Mouse (Mus musculus) megakaryocyte-erythroid progenitor cell, adult 5-6 weeks (primary cell): ENCODE measurements around the gene Piezo1. TPM values are rescaled to one million over a fixed set of nuclear protein-coding genes. Genes with fewer than 3 reads are reported as not detected.
A peak's percentile ranks its signal among the peaks of the same experiment; 100 is the strongest.

ENCODE experiments used
- ATAC-seq: replicated peaks from 2 replicates; pipeline ENCODE4 v1.8.0; 2016; ENCODE audit warnings: mild to moderate bottlenecking, inconsistent platforms; ENCODE audit not compliant: severe bottlenecking, poor library complexity, low FRiP score, low TSS enrichment
- total RNA-seq, 2 experiments: library from RNA; stranded (forward) in 1 of 2; stranded (reverse) in 1 of 2; fragments of 200-1000, 215-1000 nt in 1 of 2; fragments of >200 nt in 1 of 2; fragmentation: Nextera tagmentation in 1 of 2; gene quantifications; 2 replicates each; pipeline ENCODE4 v1.2.3; 2014 to 2017

Gene Piezo1
- total RNA-seq, 2 experiments from 2014 or later = 31.5 to 84.0 TPM

DNA sequence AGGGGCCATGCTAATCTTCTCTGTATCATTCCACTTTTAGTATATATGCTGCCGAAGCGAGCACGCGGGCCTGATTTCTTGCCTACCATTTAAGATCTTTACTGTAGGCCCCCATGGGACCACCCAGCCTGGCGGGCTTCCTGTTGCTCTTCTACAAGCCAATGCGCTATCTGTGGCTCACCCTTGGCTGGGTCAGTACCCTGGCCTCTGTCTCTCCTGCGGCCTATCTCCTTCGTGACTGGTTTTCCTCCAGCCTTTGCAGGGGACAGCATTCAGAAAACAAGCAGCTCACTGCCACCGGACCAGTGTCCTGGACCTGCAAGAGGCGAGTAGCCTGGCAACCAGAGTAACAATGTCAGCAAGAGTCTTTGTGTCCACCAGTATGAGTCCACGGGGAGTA, 30.5 kb downstream of the Piezo1 start:
- ATAC-seq = no peak

DNA sequence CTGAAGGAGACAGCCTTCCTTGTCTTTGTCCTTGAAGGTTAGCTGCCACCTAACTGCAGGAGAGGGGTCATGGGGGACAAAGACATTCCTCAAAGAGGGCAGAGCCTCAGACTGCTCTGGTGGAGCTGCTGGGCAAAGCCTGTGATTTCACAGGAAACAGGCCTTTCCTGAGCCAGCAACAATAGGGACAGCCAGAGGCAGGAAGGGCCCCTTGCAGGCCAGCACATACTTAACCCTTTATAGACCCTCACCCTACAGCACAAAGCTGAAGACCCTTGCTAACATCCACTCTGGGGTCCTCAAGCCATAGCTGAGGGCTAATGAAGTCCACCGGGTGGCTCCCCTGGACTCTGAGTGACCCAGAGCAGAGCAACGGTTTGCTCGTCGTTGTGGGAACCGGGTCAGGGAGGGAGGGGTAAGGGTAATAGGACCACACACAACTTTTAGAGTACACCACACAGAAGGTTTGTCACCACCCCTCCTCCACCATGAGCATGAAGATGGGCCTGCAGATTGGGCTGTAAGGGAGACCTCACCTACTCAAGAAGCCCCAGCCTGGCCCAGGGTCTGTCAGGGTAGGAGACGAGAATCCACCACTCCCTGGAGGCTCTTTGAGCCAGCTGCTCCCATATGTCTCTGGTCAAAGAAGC, 33.5 kb downstream of the Piezo1 start:
- no peak for ATAC-seq

DNA sequence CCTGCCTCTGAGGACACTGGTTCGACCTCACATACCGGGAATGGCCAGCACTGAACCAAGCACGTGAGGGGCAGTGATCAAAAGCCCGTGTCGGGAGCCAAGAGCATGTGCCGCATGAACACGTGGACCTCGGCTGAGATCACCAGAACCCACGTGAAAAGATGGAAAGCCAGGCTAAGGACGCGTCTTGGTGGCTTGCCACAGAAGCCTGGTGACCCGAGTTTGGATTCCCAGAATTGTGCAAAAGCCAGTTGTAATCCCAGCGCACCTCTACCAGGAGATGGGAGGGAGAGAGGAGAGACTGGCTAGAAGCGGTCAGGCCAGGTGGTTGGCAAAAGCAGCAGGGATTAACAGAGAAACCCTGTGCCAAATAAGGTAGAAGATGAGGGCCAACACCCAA, 35.4 kb downstream of the Piezo1 start:
- no peak for ATAC-seq

- no peak for ATAC-seq
These were observed 38.7 kb downstream of the Piezo1 start for GRCm38 (mm10) chr8:122512392-122512791.

DNA sequence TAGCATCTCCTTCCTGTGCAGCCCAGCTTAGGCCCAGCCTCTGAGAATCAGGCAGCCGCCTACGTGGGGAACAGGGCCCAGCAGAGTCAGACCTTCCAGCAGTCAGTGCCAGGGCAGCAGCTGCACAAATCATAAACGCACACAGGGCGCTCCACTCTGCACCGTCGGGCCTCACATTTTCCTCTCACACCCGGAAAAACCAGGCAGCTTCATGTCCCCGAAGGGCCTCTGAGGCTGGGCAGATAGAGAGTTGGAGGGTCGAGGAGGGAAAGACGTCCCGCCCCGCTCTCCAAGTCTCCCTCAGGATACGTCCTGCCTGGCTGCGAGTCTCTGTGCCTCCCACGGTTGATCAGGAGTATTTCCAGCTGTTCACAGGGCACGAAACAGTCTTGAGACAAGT, 39.6 kb downstream of the Piezo1 start:
- ATAC-seq = no peak

GRCm38 (mm10) chr8:122500856-122501255, 50.3 kb downstream of the Piezo1 start:
- peak; percentile 64 for ATAC-seq

GRCm38 (mm10) chr8:122497912-122498311, 53.2 kb downstream of the Piezo1 start:
- peak; percentile 51 for ATAC-seq

- ATAC-seq = no peak
These were observed 54.0 kb downstream of the Piezo1 start for GRCm38 (mm10) chr8:122497016-122497734.

DNA sequence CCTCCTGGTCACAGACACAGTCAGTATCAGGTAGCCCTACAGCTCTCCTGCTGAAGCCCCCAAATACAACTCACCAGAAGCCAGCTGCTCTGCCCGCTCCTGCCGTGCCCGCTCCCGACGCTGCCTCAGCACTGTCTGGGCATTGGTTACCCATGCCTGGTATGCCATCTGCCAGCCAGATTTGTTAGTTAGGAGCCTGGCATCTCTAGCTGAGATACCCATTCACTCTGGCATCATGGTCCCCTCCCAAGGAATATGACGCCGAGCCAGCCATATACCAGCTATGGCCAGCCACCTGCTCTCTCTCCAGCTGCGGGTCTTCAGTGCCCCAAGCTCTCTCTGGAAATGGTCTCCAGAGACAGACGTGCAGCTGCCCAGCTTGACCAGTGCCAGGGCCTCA, 62.7 kb downstream of the Piezo1 start:
- no peak for ATAC-seq

DNA sequence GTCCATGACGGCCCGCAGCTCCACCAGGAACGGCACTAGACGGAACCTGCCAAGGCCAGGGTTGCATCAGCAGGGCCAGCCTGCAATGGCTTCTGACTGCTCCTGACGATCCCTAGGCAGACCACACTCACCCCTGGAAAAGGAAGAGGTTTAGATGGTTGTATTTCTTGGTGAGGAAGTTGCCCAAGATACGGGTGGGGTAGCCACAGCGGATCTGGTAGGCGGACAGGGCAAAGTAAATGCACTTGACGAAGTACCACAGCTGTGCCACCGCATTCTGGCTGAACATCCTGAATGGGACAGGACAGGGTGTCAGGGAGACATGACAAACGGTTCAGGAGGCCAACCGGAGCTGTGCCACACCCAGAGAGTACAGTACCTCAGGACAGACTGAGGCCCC, 66.3 kb downstream of the Piezo1 start:
- no peak for ATAC-seq

- ATAC-seq = no peak
These were observed 67.3 kb downstream of the Piezo1 start for GRCm38 (mm10) chr8:122483877-122484276.

- ATAC-seq = no peak
These were observed 68.7 kb downstream of the Piezo1 start for GRCm38 (mm10) chr8:122482448-122482847.

- peak; percentile 60 for ATAC-seq
These were observed 75.4 kb downstream of the Piezo1 start, which contains the start of the genes Rnf166 and Ctu2 for GRCm38 (mm10) chr8:122475580-122476320. Gene Rnf166 (minus strand): TSS chr8:122476064. Gene Ctu2 (plus strand): TSS chr8:122476143.

GRCm38 (mm10) chr8:122474951-122475560, 76.1 kb downstream of the Piezo1 start:
- peak; percentile 60 for ATAC-seq

DNA sequence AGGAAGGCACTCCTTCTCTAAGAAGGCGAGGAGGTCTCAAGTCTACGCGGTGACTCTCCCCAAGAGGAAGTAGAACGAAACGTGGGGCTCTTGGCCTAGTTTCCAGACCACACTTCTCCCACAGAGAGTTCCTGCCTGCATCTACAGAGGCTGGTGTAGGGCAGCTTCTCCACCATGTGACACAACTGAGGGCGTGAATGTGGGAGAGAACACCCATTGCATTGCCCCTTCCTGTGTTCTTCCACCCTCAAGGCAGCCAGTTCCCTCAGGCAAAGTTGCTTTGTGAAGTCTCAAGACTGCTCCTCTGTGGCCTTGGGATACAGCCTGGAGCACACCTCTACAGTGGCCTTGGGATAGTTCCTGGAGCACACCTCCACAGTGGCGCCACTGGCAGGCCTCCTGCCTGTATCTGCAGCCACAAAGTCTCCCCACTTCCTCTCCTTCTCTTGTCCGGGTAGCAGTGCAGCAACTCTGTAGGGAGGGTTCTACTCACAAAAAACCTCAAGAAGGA, 77.2 kb downstream of the Piezo1 start:
- ATAC-seq = no peak

GRCm38 (mm10) chr8:122470691-122471090, 80.4 kb downstream of the Piezo1 start:
- ATAC-seq = no peak

- ATAC-seq = no peak
These were observed 81.2 kb downstream of the Piezo1 start for GRCm38 (mm10) chr8:122469965-122470364.

DNA sequence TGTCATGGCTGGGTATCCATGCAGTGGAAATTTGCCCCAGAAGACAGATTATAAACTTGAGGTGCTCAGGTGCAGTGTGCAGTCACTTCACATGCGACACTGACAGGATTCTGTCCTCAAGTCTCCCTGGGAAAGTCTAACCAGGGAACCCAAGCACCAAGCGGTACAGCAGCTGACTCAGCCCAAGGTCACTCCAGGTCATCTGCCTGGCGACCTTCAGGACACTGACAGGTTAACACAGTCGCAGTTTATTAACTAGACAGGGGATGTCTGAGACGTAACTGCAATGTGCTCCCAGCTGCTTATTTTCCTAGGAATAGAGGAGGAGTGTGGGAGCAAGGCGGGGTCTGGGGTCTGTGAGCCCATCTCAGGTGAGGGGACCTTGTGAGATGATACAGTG, 81.7 kb downstream of the Piezo1 start:
- ATAC-seq = no peak

DNA sequence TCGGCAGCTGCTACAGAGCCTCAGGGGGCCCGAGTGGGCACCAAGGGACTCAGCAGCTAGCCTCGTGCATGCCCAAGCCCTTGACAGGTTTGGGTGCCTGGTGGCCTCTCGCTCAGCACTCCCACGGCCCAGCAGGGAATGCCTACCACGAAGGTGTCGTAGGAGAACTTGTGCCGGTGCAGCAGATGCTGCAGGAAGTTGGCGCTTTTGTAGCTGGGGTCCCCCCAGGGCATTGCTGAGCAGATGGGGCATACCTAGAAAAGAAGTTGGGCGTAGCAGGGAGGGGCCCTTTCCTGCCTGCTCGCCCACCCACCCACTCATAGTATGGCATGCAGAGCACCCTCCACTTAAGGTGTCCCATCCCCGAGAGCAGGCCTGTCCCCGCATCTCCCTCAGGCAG, 83.3 kb downstream of the Piezo1 start:
- no peak for ATAC-seq

DNA sequence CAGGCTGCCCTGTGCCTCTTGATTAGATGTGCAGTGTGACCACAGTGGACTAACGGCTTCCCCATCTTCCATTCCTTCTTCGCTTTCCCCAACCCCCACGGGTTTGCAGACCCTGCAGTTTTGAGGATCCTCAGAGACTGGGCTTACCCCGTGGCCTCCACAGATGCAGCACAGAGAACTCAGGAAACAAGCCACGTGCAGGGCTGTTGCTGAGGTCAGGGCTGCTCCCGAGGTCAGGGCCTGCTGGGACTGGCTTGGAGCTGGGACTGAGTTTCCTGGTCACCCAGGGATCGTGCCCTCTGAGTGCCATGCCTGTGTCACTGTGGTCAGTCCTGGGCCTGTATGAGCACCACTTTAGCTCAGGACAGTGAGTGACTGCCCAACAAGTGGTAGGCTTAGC, 86.1 kb downstream of the Piezo1 start:
- ATAC-seq = no peak
